ENCODE assay signal across 8 mouse cellular contexts in the genomic region with DNA sequence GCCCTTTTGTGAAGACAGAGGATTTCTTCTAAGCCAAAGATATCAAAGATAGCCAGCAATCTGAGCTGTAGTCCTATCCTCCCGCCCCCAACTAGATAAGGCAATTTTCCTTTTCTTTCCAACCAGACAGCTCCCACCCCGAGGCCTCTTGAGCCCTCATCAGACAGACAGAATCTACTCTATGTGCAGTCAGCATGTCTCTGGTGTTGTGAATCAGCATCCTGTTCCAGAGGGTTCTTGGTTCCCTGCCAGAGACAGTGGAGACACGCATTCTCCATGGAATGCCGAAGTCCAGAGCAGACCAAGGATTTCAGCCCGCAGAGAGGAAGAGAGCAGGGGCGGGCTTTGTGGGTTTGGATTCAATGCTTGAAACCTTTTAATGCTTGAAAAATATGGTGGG. TPM values are rescaled to one million over a fixed set of nuclear protein-coding genes. Genes with fewer than 3 reads are reported as not detected.
A peak's percentile ranks its signal among the peaks of the same experiment; 100 is the strongest.
DNase-seq lines count a peak whose midpoint lies in the region; ATAC-seq and TF ChIP-seq lines count a peak whose summit lies in the region.

No protein-coding gene starts in this region.

- no peak for TF ChIP-seq CTCF in kidney, adult 2 months (conservative IDR thresholded peaks at IDR 0.05; ENCODE audit: insufficient read depth, insufficient read length, low read depth, low read length)

- ATAC-seq in limb, embryonic 13.5 days (ENCODE audit: low FRiP score, low read depth) = no peak
- ATAC-seq in megakaryocyte progenitor cell, adult 5-6 weeks (replicated peaks; ENCODE audit: poor library complexity) = no peak
- ATAC-seq in megakaryocyte, adult 5-6 weeks (ENCODE audit: poor library complexity, severe bottlenecking) = no peak

- peaks cover 46% of the 10 kb centered on the region for H3K36me3 ChIP-seq in limb, embryonic 13.5 days
- no peaks in the 10 kb centered on the region for H3K36me3 ChIP-seq in limb, embryonic 10.5 days
- H3K36me3 ChIP-seq in kidney, adult 2 months (ENCODE audit: control insufficient read depth, insufficient read depth, low read length) = no peaks in the 10 kb centered on the region

- H3K9me3 ChIP-seq in limb, embryonic 13.5 days = no peaks in the 10 kb centered on the region
- no peaks in the 10 kb centered on the region for H3K9me3 ChIP-seq in limb, embryonic 10.5 days (replicated peaks)

- H3K9ac ChIP-seq in limb, embryonic 13.5 days = no peak overlapping the region

- DNase-seq in limb, embryonic 10.5 days (ENCODE audit: low spot score) = no peak
- DNase-seq in gastrocnemius, postnatal 10 days = peak; percentile 64
- peak; percentile 94 for DNase-seq in kidney, adult 2 months
- peak; percentile 69 to 76 for DNase-seq in lung, postnatal 4 days
- no peak for DNase-seq in cerebellum, adult 8-10 months

- no peak overlapping the region for H3K4me2 ChIP-seq in limb, embryonic 13.5 days (replicated peaks)

- no peak for TF ChIP-seq POLR2A in kidney, adult 2 months (IDR thresholded peaks at IDR 0.05; ENCODE audit: low read depth, low read length)

- WGBS in limb, embryonic 13.5 days = 85% methylated on average over 6 of the region's 6 CpGs
- WGBS in limb, embryonic 10.5 days = 91% methylated on average over 6 of the region's 6 CpGs
- 38% methylated on average over 6 of the region's 6 CpGs for WGBS in kidney, adult 2 months

- no peaks in the 10 kb centered on the region for H3K27me3 ChIP-seq in limb, embryonic 13.5 days
- H3K27me3 ChIP-seq in limb, embryonic 10.5 days (ENCODE audit: low read depth, poor library complexity, severe bottlenecking) = no peaks in the 10 kb centered on the region; the same call in 1 of the 2 replicates
- no peaks in the 10 kb centered on the region for H3K27me3 ChIP-seq in kidney, adult 2 months (replicated peaks; ENCODE audit: control insufficient read depth, insufficient read depth, low read length)

- H3K4me1 ChIP-seq in limb, embryonic 13.5 days = peaks cover 62% of the 10 kb centered on the region
- peaks cover 57% of the 10 kb centered on the region for H3K4me1 ChIP-seq in limb, embryonic 10.5 days
- peaks cover 3% of the 10 kb centered on the region; the same call in 1 of the 2 replicates for H3K4me1 ChIP-seq in kidney, adult 2 months (ENCODE audit: control insufficient read depth, insufficient read depth, low read length)

- no peak overlapping the region for H3K4me3 ChIP-seq in limb, embryonic 13.5 days
- H3K4me3 ChIP-seq in limb, embryonic 10.5 days = no peak overlapping the region
- H3K4me3 ChIP-seq in kidney, adult 2 months (ENCODE audit: insufficient read depth, low read depth, low read length) = no peak overlapping the region

- peak overlapping the region; percentile 23; the same call in 1 of the 2 replicates for H3K27ac ChIP-seq in limb, embryonic 13.5 days
- H3K27ac ChIP-seq in limb, embryonic 10.5 days = no peak overlapping the region
- peak overlapping the region; percentile 25; the same call in 1 of the 2 replicates for H3K27ac ChIP-seq in kidney, adult 2 months (ENCODE audit: insufficient read depth, low read depth, low read length)

RNA-seq across cellular contexts. Expression of a gene that starts 19.3 kb away (rescaled TPM):
- 691 and 735 TPM in 2 replicates for polyA plus RNA-seq in limb, embryonic 13.5 days (2015; fragmentation: Nextera tagmentation; extraction: Ambion mirVana)
- 101 and 138 TPM in 2 replicates for polyA plus RNA-seq in limb, embryonic 10.5 days (2016; fragmentation: Nextera tagmentation; extraction: Ambion mirVana)
- total RNA-seq in gastrocnemius, postnatal 10 days (2021) = 100 to 1,000 TPM; 142 to 185 TPM
- polyA plus RNA-seq in kidney, adult 2 months (2012; rRNA removed) = 122 and 131 TPM in 2 replicates
- total RNA-seq in megakaryocyte progenitor cell, adult 5-6 weeks (2015) = 111 and 140 TPM in 2 replicates
- total RNA-seq in megakaryocyte progenitor cell, adult 5-6 weeks (2017) = 74.3 and 112 TPM in 2 replicates
- total RNA-seq in megakaryocyte, adult 5-6 weeks (2015) = 1,047 and 1,062 TPM in 2 replicates
- total RNA-seq in megakaryocyte, adult 5-6 weeks (2017) = 654 and 695 TPM in 2 replicates

Comparison
In these comparisons a context has a peak if more than half of its experiments do, and no peak if none do; other contexts are left out.
1. DNase-seq: peak in gastrocnemius, postnatal 10 days (single experiment), kidney, adult 2 months (single experiment) and lung, postnatal 4 days (2 of 2); none in limb, embryonic 10.5 days (single experiment) and cerebellum, adult 8-10 months (single experiment).